Mouse (Mus musculus) B cell, adult 2 months (primary cell): ENCODE measurements around the gene Efs.

ENCODE experiments used
- DNase-seq, 2 experiments: peaks; one replicate each; pipeline ENCODE4 v3.0.0; 2022

Efs gene

GRCm38 (mm10) chr14:54920076-54920685 is 5.7 kb downstream of the Efs start:
- DNase-seq = no peak

- DNase-seq = no peak
Measured at GRCm38 (mm10) chr14:54913343-54913742, 12.6 kb downstream of the Efs start.

- peak; percentile 55 to 63 for DNase-seq
Measured at GRCm38 (mm10) chr14:54912886-54913285, 13.0 kb downstream of the Efs start, which contains the start of gene Slc22a17. Gene Slc22a17 (minus strand): TSS chr14:54913132.

GRCm38 (mm10) chr14:54912109-54912850 is 13.6 kb downstream of the Efs start:
- DNase-seq = no peak

GRCm38 (mm10) chr14:54908682-54909081 is 17.2 kb downstream of the Efs start:
- DNase-seq = no peak

- DNase-seq = no peak
Measured at GRCm38 (mm10) chr14:54903641-54904040, 22.3 kb downstream of the Efs start.

GRCm38 (mm10) chr14:54900383-54900782 is 25.5 kb downstream of the Efs start:
- peak; percentile 67 to 72 for DNase-seq

- no peak for DNase-seq
Measured at GRCm38 (mm10) chr14:54897445-54897844, 28.5 kb downstream of the Efs start.

GRCm38 (mm10) chr14:54894296-54895151 is 31.4 kb downstream of the Efs start:
- peak; percentile 41 to 66 for DNase-seq

- DNase-seq = peak; percentile 94 to 96
Measured at GRCm38 (mm10) chr14:54893651-54894181, 32.2 kb downstream of the Efs start.

- DNase-seq = no peak
Measured at GRCm38 (mm10) chr14:54892200-54892599, 33.7 kb downstream of the Efs start, which contains the start of gene Pabpn1. Gene Pabpn1 (plus strand): TSS chr14:54892500.

- DNase-seq = no peak
Measured at GRCm38 (mm10) chr14:54885309-54885708, 40.6 kb downstream of the Efs start.

GRCm38 (mm10) chr14:54884022-54884712 is 41.8 kb downstream of the Efs start:
- DNase-seq = no peak

- peak; percentile 25 to 34 for DNase-seq
Measured at GRCm38 (mm10) chr14:54883154-54884021, 42.5 kb downstream of the Efs start, which contains the start of the genes Bcl2l2 and Gm20521. Gene Bcl2l2 (plus strand): TSS chr14:54883377. Gene Gm20521 (plus strand): TSS chr14:54883441.

- peak; percentile 54 to 58 for DNase-seq
Measured at GRCm38 (mm10) chr14:54877048-54877715, 48.7 kb downstream of the Efs start, which contains the start of gene Ppp1r3e. Gene Ppp1r3e (minus strand): TSS chr14:54877550.

GRCm38 (mm10) chr14:54876539-54877047 is 49.3 kb downstream of the Efs start:
- peak; percentile 66 to 73 for DNase-seq

GRCm38 (mm10) chr14:54875844-54876538 is 49.9 kb downstream of the Efs start:
- no peak for DNase-seq

GRCm38 (mm10) chr14:54874165-54874564 is 51.8 kb downstream of the Efs start:
- DNase-seq = no peak

- DNase-seq = no peak
Measured at GRCm38 (mm10) chr14:54870861-54871260, 55.1 kb downstream of the Efs start, which contains the start of gene Homez. Gene Homez (minus strand): TSS chr14:54870961.

- no peak for DNase-seq
Measured at GRCm38 (mm10) chr14:54868026-54868425, 57.9 kb downstream of the Efs start.
